Mouse (Mus musculus) right cerebral cortex, adult 2 months (tissue): ENCODE results near the gene Hivep1.

ENCODE experiments used
- DNase-seq, 2 experiments: peaks; one replicate each; pipeline ENCODE4 v3.0.0; 2021 to 2022; ENCODE audit warnings: low spot score in 2 of 2

Hivep1 gene

DNA sequence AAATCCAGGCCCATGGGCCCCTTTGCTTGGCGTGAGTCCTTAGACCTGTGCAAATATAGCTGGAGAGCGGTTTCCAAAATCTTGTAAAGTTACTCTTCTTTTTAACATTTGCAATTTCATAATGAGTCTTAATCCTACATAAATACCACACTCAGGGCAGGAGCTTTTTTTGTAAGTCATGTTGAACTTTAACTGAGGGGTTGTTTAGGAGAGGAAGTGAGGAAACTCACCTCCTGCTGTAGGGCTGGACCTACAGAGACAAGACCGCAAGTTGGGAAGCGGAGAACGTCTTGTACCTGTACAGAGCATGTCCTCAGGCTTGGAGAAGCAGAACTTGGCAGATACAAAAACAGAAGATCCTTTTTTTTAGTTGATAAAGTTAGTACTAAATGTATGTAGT, 23.7 kb downstream of the Hivep1 start:
- DNase-seq, result no peak

DNA sequence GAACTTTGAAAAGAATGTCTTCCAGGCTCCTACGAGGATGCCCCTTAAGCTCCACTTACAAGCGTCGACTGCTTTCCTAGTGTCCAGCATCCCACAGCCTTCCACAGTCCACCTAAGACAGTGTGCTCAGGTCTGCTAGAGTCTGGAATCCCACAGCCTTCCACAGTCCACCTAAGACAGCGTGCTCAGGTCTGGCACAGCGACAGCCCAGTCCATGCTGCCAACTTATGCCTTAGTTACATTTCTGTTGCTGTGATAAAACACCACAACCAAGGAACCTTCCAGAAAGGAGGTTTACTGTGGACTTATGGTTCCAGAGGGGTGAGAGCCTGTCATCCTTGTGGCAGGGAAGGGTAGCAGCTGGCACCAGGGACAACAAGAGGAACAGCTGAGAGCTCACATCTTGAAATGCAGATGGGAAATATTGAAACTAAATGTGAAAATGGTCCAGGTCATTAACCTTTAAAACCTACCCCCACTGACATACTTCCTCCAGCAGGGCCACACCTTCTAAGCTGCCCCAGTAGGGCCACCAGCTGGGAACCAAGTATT, 25.0 kb downstream of the Hivep1 start:
- DNase-seq, result no peak

DNA sequence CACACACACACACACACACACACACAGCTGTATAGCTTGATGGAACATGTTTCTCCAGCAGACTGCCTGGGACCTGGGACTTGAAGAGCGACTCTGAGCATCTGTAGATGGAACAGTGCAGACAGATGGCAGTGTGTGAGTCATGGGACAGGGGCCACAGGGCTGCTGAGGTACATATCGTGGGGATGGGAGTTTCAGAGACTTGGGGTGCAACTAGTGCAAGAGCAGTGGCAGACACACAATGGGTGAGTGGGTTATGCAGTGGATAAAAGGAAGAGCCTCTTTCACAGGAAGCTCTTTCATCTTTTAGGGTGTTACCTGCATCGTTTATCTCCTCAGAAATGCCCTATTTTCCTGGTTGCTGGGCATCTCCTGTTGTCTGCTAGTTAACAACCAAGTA, 25.8 kb downstream of the Hivep1 start:
- DNase-seq, result no peak

DNA sequence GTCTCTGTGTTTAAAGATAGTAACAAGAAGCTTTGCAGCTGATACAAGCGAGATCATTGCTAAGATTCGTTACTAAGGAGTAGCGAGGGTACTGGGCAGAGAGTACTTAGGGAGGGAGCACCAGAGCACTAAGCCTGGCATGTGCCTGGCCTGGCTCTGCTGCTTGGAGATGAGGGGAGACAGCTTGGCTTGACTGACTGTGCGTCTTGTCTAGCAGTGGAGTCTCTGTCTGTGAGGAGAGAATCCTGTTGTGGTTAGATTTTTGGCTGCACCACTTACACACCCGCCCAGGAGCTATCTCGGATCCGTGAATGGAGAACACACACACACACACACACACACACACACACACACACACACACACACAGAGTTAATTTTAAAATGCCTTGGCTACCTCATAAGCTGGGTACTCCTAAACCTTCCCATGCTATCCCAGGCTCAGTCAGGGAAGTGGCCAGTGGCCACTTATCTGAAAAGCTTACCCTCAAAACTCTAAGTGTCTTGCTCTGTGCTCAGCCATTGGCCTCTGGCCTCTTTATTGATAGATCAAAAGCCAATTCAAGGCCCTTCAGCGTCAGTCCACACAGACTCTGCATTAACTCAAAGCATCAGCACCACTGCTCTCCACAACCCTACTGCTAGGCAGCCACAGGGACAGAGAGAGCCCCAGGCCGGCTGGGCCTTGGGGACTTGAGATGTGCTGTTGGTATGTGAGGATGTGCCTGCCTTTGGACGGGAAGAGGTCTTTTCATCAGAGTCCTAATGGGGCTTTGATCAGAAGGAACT, 28.5 kb downstream of the Hivep1 start:
- no peak for DNase-seq

DNA sequence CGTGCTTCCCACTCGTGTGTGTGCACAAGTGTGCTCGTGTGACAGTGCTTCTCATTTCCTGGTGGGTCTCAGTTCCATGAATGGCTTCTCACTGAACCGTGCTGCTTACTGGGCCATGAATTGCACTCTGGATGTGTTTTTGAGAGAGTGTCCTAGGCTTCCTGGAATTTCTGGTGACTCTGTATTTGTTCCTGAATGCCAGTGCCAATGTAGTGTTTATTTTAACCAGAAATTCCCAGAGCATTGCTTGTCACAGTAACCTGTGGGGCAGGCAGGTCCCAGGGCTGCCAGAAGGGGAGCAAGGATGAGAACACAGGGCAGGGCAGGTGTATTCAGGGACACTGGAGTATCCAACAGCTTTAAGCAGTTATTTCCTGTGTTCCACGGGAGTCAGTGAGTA, 36.5 kb downstream of the Hivep1 start:
- DNase-seq, result no peak

DNA sequence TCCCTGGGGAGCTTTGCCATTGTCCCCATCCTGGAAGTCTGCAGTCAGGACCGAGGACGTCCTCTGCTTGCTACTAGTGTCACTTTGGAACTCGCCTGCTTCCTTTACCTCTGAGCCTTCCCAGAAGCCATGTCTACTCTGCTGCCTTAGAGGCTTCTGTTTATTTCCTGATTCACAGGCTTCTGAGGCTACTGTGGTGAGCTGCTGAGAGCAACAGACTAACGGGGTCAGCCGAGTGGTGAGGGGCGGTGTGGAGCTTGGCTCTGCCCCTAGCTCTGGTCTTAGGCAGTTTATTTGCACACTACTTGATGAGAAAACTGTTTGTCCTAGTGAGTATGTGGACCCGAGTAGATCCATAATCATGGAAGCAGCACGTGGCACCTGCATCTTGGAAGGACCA, 37.2 kb downstream of the Hivep1 start:
- DNase-seq, result no peak

DNA sequence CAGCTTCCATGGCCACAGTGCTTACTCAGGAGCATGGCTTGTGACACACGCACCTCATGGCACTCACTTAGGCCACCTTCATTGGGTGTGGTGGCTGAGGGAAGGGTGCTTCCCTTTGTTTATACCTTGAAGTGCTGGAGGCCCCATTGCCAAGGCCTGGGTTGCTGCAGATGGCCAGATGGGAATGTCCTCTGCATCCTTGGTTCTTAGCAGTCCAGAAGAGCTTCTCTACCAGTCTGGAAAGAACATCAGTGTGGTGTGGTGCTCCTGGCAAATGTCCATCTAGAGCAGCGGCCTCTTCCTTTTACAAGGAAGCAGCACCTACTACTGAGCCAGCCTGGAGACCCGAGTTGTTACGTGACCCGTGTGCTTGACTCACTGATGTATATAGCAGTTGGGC, 38.9 kb downstream of the Hivep1 start:
- no peak for DNase-seq

DNA sequence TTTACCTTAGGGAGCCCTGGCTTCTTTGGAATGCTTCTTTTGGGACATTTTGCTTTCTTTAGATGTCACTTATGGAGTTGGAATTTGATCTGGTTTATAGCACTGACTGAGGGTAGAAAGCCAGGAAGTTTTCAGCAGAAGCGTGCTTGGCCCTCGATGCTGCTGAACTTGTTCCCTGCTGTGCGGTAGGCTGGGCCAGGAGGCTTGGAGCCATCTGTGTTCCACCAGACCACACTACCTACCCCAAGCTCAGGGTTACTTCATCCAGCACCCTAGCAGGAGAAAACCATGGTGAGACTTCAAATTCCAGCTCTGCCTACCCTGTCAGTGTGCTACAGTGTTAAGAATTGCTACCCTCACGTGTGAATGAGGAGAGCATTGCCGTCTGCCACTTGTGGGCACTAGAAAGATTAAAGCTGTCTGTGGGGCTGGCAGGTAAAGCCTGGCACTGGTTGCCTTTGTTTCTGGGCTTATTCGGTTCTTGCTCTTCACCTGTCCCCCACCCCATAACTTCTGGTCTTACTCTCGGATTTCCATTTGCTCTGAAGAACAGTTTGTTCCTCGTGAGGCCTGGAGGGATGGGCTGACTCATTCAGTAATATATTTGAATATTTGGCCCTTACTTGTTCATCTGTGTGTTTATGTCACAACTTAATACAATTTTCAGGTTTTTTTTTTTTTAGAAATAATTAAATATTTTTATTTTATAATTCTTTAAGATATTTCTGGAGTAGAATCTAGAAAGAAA, 40.7 kb downstream of the Hivep1 start:
- DNase-seq, result no peak

DNA sequence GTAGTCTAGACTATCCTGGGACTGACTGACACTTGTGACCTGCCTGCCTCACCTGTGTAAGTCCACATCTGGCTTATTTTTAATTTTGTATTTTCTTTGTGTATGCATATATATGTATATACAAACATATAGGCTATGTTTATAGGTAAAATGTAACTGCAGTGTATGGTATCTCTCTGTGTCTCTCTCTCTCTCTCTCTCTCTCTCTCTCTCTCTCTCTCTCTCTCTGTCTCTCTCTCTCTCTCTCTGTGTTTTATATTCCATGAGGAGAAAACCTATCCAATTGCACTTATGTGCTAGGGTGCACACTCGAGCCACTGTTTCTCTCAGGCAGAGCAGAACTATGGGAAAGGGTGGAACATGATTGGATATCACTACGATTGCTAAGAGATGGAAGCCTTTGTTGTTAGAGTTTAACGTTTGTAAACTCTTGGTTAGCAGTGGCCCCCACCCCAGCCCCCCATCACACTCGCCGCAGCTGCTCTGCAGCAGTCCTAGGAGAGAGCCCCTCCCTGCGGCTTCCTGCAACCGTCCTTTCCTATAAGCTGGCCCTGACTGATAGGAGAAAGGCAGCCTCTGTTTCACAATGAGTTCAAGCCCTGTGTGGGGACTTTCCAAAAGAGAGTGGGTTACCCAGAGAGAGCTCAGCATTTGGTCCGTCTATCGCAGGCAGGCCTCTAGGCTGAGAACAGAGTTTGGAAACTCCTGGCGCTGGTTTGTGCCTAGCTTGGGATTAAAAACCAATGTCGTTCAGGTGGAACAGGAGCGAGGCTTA, 41.6 kb downstream of the Hivep1 start:
- no peak for DNase-seq

DNA sequence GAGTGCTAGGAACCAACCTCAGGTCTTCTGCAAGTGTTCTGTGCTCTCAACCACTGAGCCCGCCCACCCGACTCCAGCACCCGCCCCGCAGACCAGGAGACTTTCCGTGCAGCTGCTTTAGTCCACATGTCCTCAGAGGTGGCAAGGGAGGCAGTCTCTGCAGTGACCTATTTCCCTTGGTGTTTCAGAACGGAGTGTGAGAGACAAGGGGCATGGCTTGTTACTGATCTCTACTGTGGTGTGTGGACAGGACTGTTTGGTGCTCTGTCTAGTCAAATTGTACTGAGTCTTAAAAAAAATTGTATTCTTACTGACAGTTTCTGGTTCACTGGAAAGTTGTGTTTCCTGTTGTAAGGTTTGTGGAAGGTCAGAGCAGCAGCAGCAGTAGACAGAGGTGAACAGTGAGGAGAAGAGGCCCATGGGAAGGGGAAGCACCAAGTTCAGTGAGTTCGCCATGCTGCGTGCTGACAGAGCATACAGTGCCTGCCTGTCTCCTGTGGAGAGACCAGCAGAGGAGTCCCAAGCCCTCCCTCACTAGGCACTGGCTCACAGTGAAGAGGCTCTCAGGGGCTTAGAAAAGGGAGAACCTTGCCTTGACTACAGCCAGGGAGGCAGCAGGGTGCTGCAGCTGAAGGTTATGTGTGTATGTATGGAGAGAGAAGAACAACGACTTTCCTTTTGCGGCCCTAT, 44.1 kb downstream of the Hivep1 start:
- DNase-seq, result no peak

DNA sequence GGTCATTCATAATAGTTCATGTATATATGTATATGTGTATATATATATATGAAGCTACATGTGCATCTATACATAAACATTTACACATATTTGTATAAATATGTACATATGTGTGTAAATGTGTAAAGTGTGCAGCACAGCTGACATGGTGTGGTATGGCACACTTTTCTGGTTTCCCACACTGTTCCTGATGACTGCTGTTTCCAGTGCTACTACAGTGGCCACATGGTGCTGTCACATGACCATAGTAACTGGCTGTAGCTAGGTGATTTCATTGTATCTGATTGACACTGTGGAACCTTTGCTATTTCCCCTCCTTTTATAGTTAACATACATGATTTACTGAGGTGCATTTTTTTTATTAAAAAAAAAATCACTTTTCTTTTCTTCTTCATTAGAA, 45.3 kb downstream of the Hivep1 start:
- no peak for DNase-seq

DNA sequence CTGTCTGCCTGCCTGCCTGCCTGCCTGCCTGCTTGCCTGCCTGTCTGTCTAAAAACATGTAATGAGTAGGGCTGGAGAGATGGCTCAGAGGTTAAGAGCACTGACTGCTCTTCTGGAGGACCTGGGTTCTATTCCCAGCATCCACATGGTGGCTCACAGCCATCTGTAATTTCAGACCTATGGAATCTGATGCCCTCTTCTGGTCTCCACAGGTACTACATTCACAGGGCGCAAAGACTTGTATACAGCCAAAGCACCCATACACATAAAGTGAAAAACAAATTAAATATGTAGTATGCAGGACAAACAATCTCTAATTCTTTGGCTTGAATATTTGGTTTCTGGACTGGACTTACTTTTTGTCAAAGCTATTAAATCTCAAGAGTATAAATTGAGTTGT, 46.7 kb downstream of the Hivep1 start:
- no peak for DNase-seq

DNA sequence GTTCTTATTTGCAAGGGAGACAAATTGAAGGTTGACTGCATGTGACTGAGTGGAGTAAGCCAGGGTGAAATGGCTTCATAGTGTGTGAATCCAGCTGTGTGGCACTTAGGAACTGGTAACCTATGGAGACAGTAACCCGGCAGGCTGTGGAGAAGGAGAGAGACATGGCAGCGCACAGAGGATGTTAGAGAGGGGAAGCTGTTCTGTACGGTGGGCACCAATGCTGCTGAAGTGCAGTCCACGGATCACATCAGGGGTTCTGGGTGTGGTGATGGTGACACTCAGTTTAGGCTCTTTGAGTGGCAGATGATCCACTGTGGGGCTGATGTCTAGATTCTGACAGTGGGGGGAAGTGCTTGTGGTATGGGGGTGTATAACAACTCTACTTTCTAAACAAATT, 47.7 kb downstream of the Hivep1 start:
- no peak for DNase-seq

DNA sequence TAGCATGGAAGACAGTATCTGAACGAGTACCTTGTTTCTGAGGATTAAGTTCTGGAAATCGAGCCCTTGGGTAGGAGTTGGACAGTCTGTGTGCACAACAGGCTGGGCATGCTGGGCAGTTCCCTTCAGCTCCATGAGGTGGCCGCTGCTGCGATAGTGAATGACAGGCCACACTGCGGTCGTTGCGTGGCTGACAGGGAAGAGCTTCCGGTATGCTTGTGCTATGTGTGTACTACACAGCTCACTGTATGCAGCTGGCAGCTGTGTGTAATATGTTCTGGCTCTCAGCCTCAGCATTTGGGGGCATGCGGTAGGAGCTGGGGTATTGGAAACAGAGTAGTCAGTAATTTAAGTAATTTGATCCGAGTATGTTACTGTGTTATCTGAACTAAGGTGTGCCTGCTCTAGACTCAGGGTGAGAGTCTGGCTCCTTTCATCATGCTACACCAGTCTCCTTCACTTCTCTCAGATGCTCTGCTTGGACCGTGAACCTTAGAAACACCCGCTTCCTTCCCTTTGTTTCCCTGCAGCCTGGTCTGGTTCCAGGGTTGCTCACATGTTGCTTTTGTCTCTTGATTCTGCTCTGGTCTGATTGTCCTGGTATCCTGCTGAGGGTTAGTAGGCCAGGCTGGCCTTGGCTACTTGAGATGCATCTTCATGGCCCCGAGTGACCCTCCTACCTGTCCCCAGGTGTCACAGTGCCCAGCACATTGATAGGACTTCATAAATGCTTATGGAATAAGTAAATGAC, 49.8 kb downstream of the Hivep1 start:
- peak in 1 of 2 experiments; percentile 27 for DNase-seq

DNA sequence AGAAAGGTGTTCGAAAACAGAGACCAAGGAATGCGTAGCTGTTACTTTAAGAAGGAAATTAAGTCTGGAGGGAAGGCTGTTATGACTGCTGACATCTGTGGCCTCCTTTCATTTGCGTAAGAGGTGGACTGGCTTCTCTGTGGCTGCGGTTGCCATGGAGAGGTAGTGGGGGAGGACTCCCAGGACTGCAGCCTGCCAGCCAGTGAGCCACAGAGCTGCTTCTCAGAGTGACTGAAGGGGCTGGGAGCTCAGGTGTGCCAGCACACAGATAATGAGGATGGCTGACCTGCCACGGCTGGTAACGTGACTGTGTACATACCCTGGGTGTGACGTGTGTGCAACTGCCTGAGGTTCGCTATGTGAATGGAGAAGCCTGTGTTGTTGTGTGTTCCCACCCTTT, 51.2 kb downstream of the Hivep1 start:
- peak; percentile 74 to 84 for DNase-seq

DNA sequence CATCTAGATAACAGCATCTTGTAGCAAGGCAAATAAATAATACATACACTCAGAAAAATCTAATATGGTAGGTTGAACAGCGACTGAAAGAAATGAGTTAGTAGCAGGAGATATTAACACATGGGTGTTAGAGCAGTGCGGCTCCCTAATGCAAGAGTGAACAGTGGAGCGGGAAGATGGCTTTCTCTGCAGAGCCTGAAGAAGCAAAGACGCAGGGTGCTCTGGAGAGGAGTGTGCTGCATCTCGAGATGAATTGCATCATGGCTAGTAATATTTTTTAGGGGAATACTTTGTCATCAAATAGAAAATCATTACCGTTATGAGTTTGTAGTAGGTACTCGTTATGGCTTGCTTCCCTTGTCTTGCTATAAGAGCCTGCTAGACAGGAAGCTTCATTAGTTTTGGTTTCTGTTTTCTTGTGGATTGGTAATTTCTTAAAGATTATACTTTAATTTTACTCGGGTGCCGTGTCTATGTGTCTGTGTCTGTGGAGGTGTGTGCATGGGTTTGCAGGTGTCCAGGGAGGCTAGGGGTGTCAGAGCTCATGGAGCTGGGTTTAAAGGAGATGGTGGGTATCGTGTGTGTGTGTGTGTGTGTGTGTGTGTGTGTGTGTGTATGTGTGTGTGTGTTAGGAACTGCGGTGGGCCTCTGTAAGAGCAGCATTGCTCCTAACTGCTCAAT, 51.8 kb downstream of the Hivep1 start:
- DNase-seq, result no peak

DNA sequence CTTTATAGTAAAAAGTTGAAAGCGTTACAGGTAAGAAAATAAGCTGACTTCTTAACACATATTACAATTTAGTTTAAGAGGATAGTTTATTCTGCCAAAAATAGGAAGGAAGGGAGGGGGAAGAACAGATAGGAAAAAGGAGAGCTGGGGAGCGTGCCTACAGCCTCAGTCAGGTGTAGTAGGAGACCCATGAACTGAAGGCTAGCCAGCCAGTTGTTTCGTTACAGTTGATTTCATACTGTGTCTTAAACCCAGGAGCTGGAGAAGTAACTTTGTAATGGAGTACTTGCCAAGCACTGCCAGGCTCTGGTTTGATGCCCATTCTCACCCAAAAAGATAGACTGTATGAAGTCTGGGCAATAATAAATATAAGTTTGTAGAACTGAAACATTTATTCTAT, 52.5 kb downstream of the Hivep1 start:
- no peak for DNase-seq

DNA sequence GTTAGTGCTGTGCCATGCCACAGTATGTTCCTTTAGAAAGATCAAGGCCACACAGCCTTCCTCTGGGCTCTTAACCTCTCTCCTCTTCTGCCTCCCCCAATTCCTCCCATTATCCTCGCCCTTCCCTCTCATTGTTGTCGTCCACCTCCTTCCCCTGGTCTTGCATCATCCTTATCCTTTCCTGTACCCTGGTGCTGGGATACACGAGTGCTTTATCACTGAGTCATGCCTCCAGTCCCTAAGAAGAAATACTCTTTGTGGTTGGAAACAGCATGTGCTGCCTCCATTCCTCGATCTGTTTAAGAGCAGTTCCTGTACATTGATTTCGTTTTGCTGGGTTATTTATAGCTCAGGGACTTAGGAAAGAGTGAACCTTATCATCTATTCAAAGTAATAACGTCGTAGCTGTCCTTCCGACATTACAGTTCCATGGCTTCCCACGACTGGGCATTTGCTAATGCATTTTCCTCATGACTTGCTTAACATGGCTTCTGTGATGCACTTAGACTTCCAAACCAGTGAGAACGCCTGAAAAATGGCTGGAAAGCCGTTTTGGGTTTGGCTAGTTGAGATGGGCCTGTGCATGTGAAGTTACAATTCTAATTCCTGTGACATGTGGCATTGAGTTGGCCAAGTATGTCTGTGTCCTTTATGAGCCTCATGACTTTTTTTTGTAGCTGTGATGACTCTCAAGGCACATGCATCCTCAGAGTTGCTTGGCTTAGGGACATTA, 56.8 kb downstream of the Hivep1 start:
- DNase-seq, result no peak

DNA sequence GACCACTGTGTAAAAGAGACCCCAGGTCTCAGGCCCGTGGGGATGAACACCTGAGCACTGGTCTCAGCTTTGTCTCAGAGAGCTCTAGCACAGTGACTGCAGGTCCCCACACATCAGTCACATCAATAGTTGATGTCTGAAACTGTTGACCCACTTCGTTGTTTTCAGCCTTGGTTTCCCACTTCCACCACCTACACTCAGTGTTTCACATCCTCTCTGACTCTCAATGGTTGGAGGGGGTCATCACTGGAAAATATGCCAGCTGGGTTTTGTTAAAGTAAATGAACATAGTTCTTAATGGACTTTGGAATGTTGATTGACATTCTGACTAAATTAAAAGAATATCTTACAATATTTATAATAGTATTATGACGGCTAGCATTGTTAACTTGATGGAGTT, 58.6 kb downstream of the Hivep1 start:
- no peak for DNase-seq

DNA sequence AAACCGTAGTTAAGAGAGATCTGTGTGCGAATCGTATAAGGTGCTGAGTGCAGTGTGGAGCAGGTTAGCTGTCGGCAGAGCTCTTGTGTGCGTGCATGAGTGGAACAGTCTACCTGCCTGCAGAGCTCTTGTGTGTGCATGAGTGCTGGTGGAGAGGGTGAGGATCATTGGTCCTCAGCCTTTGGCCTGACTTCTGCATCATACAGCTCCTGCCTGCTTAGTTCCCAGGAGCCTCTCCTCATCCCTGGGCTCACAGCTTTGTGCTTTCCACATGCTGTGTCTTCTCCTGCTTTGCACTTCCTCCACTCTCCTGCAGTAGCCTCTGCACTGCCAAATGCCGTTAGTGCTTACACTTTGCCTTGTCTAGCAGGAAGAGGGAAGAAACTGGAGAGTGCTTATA, 60.2 kb downstream of the Hivep1 start:
- DNase-seq, result no peak
